Mouse (Mus musculus): ENCODE results near the gene Xk. TPM values are rescaled to one million over a fixed set of nuclear protein-coding genes. Genes with fewer than 3 reads are reported as not detected.
A peak's percentile ranks its signal among the peaks of the same experiment; 100 is the strongest.

Xk gene
- polyA plus RNA-seq (2015; fragmentation: Nextera tagmentation; extraction: Ambion mirVana): 3.0 and 3.8 TPM in 2 replicates

GRCm38 (mm10) chrX:9272460-9273361 is at the start of gene Xk:
Xk (plus strand) TSS chrX:9272756.
- 0 out of 2 replicates have a peak, but pooled peaks cover 5% of the 10 kb centered on the region for H3K4me1 ChIP-seq (replicated peaks; ENCODE audit: control insufficient read depth, insufficient read depth, low read length)
- no peaks in the 10 kb centered on the region for H3K27me3 ChIP-seq (replicated peaks; ENCODE audit: control insufficient read depth, insufficient read depth, low read length)
- WGBS: 11% methylated on average over 84 of the region's 94 CpGs
- H3K9me3 ChIP-seq (ENCODE audit: control insufficient read depth, low read length): no peaks in the 10 kb centered on the region
- H3K4me2 ChIP-seq (ENCODE audit: low read length): peak within 1 kb of the TSS; percentile 54
- H3K4me3 ChIP-seq (replicated peaks; ENCODE audit: low read length): peak within 1 kb of the TSS; percentile 57
- no peak within 1 kb of the TSS for H3K27ac ChIP-seq (ENCODE audit: low read length)
- H3K9ac ChIP-seq (replicated peaks; ENCODE audit: low read depth, low read length): peak within 1 kb of the TSS; percentile 71
- no peaks in the 10 kb centered on the region for H3K36me3 ChIP-seq (ENCODE audit: control insufficient read depth, insufficient read depth)
- ATAC-seq: peak; percentile 90

- Histone ChIP-seq H3K4me3 (replicated peaks; ENCODE audit: low read length) (no peak overlapping the region), H3K27ac (ENCODE audit: low read length) (no peak overlapping the region), H3K27me3 (replicated peaks; ENCODE audit: control insufficient read depth, insufficient read depth, low read length) (no peaks in the 10 kb centered on the region), H3K4me1 (replicated peaks; ENCODE audit: control insufficient read depth, insufficient read depth, low read length) (no peaks in the 10 kb centered on the region), H3K9ac (replicated peaks; ENCODE audit: low read depth, low read length) (no peak overlapping the region), H3K9me3 (ENCODE audit: control insufficient read depth, low read length) (no peaks in the 10 kb centered on the region), H3K4me2 (ENCODE audit: low read length) (no peak overlapping the region), H3K36me3 (ENCODE audit: control insufficient read depth, insufficient read depth) (no peaks in the 10 kb centered on the region)
- ATAC-seq: no peak
- WGBS: 65% methylated on average over 2 of the region's 2 CpGs
These were observed 45.5 kb upstream of the Xk start for GRCm38 (mm10) chrX:9227105-9227504.

- Histone ChIP-seq H3K27me3 (replicated peaks; ENCODE audit: control insufficient read depth, insufficient read depth, low read length) (no peaks in the 10 kb centered on the region), H3K4me1 (replicated peaks; ENCODE audit: control insufficient read depth, insufficient read depth, low read length) (no peaks in the 10 kb centered on the region; the same call in none of the 2 replicates), H3K36me3 (ENCODE audit: control insufficient read depth, insufficient read depth) (no peaks in the 10 kb centered on the region), H3K9me3 (ENCODE audit: control insufficient read depth, low read length) (no peaks in the 10 kb centered on the region), H3K27ac (ENCODE audit: low read length) (no peak overlapping the region), H3K4me2 (ENCODE audit: low read length) (no peak overlapping the region), H3K4me3 (replicated peaks; ENCODE audit: low read length) (no peak overlapping the region), H3K9ac (replicated peaks; ENCODE audit: low read depth, low read length) (no peak overlapping the region)
- WGBS: 47% methylated on average over 5 of the region's 5 CpGs
- ATAC-seq: peak; percentile 60
These were observed 31.6 kb upstream of the Xk start for GRCm38 (mm10) chrX:9240737-9241591.

- ATAC-seq: peak; percentile 64
- Histone ChIP-seq H3K27ac (ENCODE audit: low read length) (no peak overlapping the region), H3K4me2 (ENCODE audit: low read length) (no peak overlapping the region), H3K4me1 (replicated peaks; ENCODE audit: control insufficient read depth, insufficient read depth, low read length) (no peaks in the 10 kb centered on the region; the same call in none of the 2 replicates), H3K9ac (replicated peaks; ENCODE audit: low read depth, low read length) (no peak overlapping the region), H3K27me3 (replicated peaks; ENCODE audit: control insufficient read depth, insufficient read depth, low read length) (no peaks in the 10 kb centered on the region), H3K4me3 (replicated peaks; ENCODE audit: low read length) (no peak overlapping the region), H3K9me3 (ENCODE audit: control insufficient read depth, low read length) (no peaks in the 10 kb centered on the region), H3K36me3 (ENCODE audit: control insufficient read depth, insufficient read depth) (no peaks in the 10 kb centered on the region)
- 55% methylated on average over 8 of the region's 8 CpGs for WGBS
These were observed 29.1 kb upstream of the Xk start for GRCm38 (mm10) chrX:9243381-9243864.

- ATAC-seq: peak; percentile 41; the same call in 1 of the 2 replicates
- WGBS: 59% methylated on average over 12 of the region's 12 CpGs
- no peaks in the 10 kb centered on the region for H3K36me3 ChIP-seq (ENCODE audit: control insufficient read depth, insufficient read depth)
- H3K27me3 ChIP-seq (replicated peaks; ENCODE audit: control insufficient read depth, insufficient read depth, low read length): no peaks in the 10 kb centered on the region
- no peak overlapping the region for H3K9ac ChIP-seq (replicated peaks; ENCODE audit: low read depth, low read length)
- H3K27ac ChIP-seq (ENCODE audit: low read length): no peak overlapping the region
- no peaks in the 10 kb centered on the region; the same call in none of the 2 replicates for H3K4me1 ChIP-seq (replicated peaks; ENCODE audit: control insufficient read depth, insufficient read depth, low read length)
- H3K4me2 ChIP-seq (ENCODE audit: low read length): no peak overlapping the region
- no peak overlapping the region for H3K4me3 ChIP-seq (replicated peaks; ENCODE audit: low read length)
- no peaks in the 10 kb centered on the region for H3K9me3 ChIP-seq (ENCODE audit: control insufficient read depth, low read length)
These were observed 27.8 kb upstream of the Xk start for GRCm38 (mm10) chrX:9244603-9245336.

- H3K27me3 ChIP-seq (replicated peaks; ENCODE audit: control insufficient read depth, insufficient read depth, low read length): no peaks in the 10 kb centered on the region
- no peak overlapping the region for H3K4me2 ChIP-seq (ENCODE audit: low read length)
- no peak overlapping the region for H3K9ac ChIP-seq (replicated peaks; ENCODE audit: low read depth, low read length)
- no peak overlapping the region for H3K27ac ChIP-seq (ENCODE audit: low read length)
- H3K4me3 ChIP-seq (replicated peaks; ENCODE audit: low read length): no peak overlapping the region
- no peaks in the 10 kb centered on the region; the same call in 1 of the 2 replicates for H3K4me1 ChIP-seq (replicated peaks; ENCODE audit: control insufficient read depth, insufficient read depth, low read length)
- 19% methylated on average over 5 of the region's 5 CpGs for WGBS
- H3K36me3 ChIP-seq (ENCODE audit: control insufficient read depth, insufficient read depth): no peaks in the 10 kb centered on the region
- no peaks in the 10 kb centered on the region for H3K9me3 ChIP-seq (ENCODE audit: control insufficient read depth, low read length)
- ATAC-seq: peak; percentile 75
These were observed 23.6 kb upstream of the Xk start for GRCm38 (mm10) chrX:9248911-9249310.

- H3K4me2 ChIP-seq (ENCODE audit: low read length): no peak overlapping the region
- H3K27me3 ChIP-seq (replicated peaks; ENCODE audit: control insufficient read depth, insufficient read depth, low read length): no peaks in the 10 kb centered on the region
- H3K4me3 ChIP-seq (replicated peaks; ENCODE audit: low read length): no peak overlapping the region
- H3K36me3 ChIP-seq (ENCODE audit: control insufficient read depth, insufficient read depth): no peaks in the 10 kb centered on the region
- H3K4me1 ChIP-seq (replicated peaks; ENCODE audit: control insufficient read depth, insufficient read depth, low read length): no peaks in the 10 kb centered on the region
- no peaks in the 10 kb centered on the region for H3K9me3 ChIP-seq (ENCODE audit: control insufficient read depth, low read length)
- H3K9ac ChIP-seq (replicated peaks; ENCODE audit: low read depth, low read length): no peak overlapping the region
- WGBS: 85% methylated on average over 10 of the region's 10 CpGs
- no peak for ATAC-seq
- H3K27ac ChIP-seq (ENCODE audit: low read length): no peak overlapping the region
These were observed 18.6 kb upstream of the Xk start for GRCm38 (mm10) chrX:9253990-9254389.

GRCm38 (mm10) chrX:9254901-9255300 is 17.7 kb upstream of the Xk start:
- Histone ChIP-seq H3K4me2 (ENCODE audit: low read length) (no peak overlapping the region), H3K27ac (ENCODE audit: low read length) (no peak overlapping the region), H3K4me3 (replicated peaks; ENCODE audit: low read length) (no peak overlapping the region), H3K4me1 (replicated peaks; ENCODE audit: control insufficient read depth, insufficient read depth, low read length) (no peaks in the 10 kb centered on the region), H3K9me3 (ENCODE audit: control insufficient read depth, low read length) (no peaks in the 10 kb centered on the region), H3K27me3 (replicated peaks; ENCODE audit: control insufficient read depth, insufficient read depth, low read length) (no peaks in the 10 kb centered on the region), H3K9ac (replicated peaks; ENCODE audit: low read depth, low read length) (no peak overlapping the region), H3K36me3 (ENCODE audit: control insufficient read depth, insufficient read depth) (no peaks in the 10 kb centered on the region)
- ATAC-seq: no peak
- WGBS: 87% methylated on average over 3 of the region's 3 CpGs

Data from forebrain, embryonic 16.5 days (tissue).